Mouse (Mus musculus): ENCODE results near the gene Mtmr12.
A peak's percentile ranks its signal among the peaks of the same experiment; 100 is the strongest.

Gene Mtmr12

GRCm38 (mm10) chr15:12274053-12274769 lies 69.4 kb downstream of the Mtmr12 start:
- DNase-seq (ENCODE audit: low spot score in 2 of 2): no peak

GRCm38 (mm10) chr15:12275091-12275623 lies 70.3 kb downstream of the Mtmr12 start:
- no peak for DNase-seq (ENCODE audit: low spot score in 2 of 2)

GRCm38 (mm10) chr15:12279816-12280215 lies 75.0 kb downstream of the Mtmr12 start:
- no peak for DNase-seq (ENCODE audit: low spot score in 2 of 2)

- peak in 1 of 2 experiments; percentile 31 for DNase-seq (ENCODE audit: low spot score in 2 of 2)
Measured at GRCm38 (mm10) chr15:12284794-12285534, 80.1 kb downstream of the Mtmr12 start.

- DNase-seq (ENCODE audit: low spot score in 2 of 2): no peak
Measured at GRCm38 (mm10) chr15:12285535-12285809, 80.6 kb downstream of the Mtmr12 start.

- no peak for DNase-seq (ENCODE audit: low spot score in 2 of 2)
Measured at GRCm38 (mm10) chr15:12290330-12290729, 85.5 kb downstream of the Mtmr12 start.

- DNase-seq (ENCODE audit: low spot score in 2 of 2): no peak
Measured at GRCm38 (mm10) chr15:12291757-12292156, 86.9 kb downstream of the Mtmr12 start.

- no peak for DNase-seq (ENCODE audit: low spot score in 2 of 2)
Measured at GRCm38 (mm10) chr15:12296228-12296627, 91.4 kb downstream of the Mtmr12 start.

GRCm38 (mm10) chr15:12298231-12298737 lies 93.5 kb downstream of the Mtmr12 start:
- no peak for DNase-seq (ENCODE audit: low spot score in 2 of 2)

GRCm38 (mm10) chr15:12301771-12302170 lies 96.9 kb downstream of the Mtmr12 start:
- no peak for DNase-seq (ENCODE audit: low spot score in 2 of 2)

- DNase-seq (ENCODE audit: low spot score in 2 of 2): no peak
Measured at GRCm38 (mm10) chr15:12306188-12307071, 101.6 kb downstream of the Mtmr12 start.

- DNase-seq (ENCODE audit: low spot score in 2 of 2): no peak
Measured at GRCm38 (mm10) chr15:12307114-12307513, 102.3 kb downstream of the Mtmr12 start.

- DNase-seq (ENCODE audit: low spot score in 2 of 2): no peak
Measured at GRCm38 (mm10) chr15:12308539-12308938, 103.7 kb downstream of the Mtmr12 start.

GRCm38 (mm10) chr15:12310676-12311075 lies 105.8 kb downstream of the Mtmr12 start:
- no peak for DNase-seq (ENCODE audit: low spot score in 2 of 2)

- DNase-seq (ENCODE audit: low spot score in 2 of 2): no peak
Measured at GRCm38 (mm10) chr15:12311465-12311864, 106.6 kb downstream of the Mtmr12 start.

GRCm38 (mm10) chr15:12313255-12313654 lies 108.4 kb downstream of the Mtmr12 start:
- no peak for DNase-seq (ENCODE audit: low spot score in 2 of 2)

- no peak for DNase-seq (ENCODE audit: low spot score in 2 of 2)
Measured at GRCm38 (mm10) chr15:12314584-12314983, 109.8 kb downstream of the Mtmr12 start.

- DNase-seq (ENCODE audit: low spot score in 2 of 2): no peak
Measured at GRCm38 (mm10) chr15:12315996-12316395, 111.2 kb downstream of the Mtmr12 start.

GRCm38 (mm10) chr15:12317290-12317689 lies 112.5 kb downstream of the Mtmr12 start:
- DNase-seq (ENCODE audit: low spot score in 2 of 2): no peak

GRCm38 (mm10) chr15:12318451-12318850 lies 113.6 kb downstream of the Mtmr12 start:
- no peak for DNase-seq (ENCODE audit: low spot score in 2 of 2)

- no peak for DNase-seq (ENCODE audit: low spot score in 2 of 2)
Measured at GRCm38 (mm10) chr15:12319889-12320288, 115.1 kb downstream of the Mtmr12 start.
